ENCODE assay signal across 13 mouse cellular contexts in genomic region chr3:84657240-84657639, GRCm38 (mm10). TPM values are rescaled to one million over a fixed set of nuclear protein-coding genes. Genes with fewer than 3 reads are reported as not detected.
DNase-seq lines count a peak whose midpoint lies in the region; ATAC-seq and TF ChIP-seq lines count a peak whose summit lies in the region.
"Had no signal": no experiment of that assay in that cellular context is flagged by ENCODE, and none has a peak within 500 bp of the region (broad histone marks: within the 10 kb centered on the region; RNA-seq: fewer than 3 reads in every experiment).

No protein-coding gene starts in this region.

- H3K4me3 ChIP-seq in thymus, adult 2 months (ENCODE audit: control insufficient read depth, insufficient read depth, low read length), result no peak overlapping the region
- no peak overlapping the region for H3K4me3 ChIP-seq in intestine, embryonic 15.5 days (replicated peaks)
- H3K4me3 ChIP-seq: embryonic facial prominence, embryonic 13.5 days; limb, embryonic 12.5 days had no signal

- H3K4me1 ChIP-seq in thymus, adult 2 months (replicated peaks; ENCODE audit: control insufficient read depth, insufficient read depth, low read length), result peaks cover 39% of the 10 kb centered on the region
- H3K4me1 ChIP-seq in intestine, embryonic 15.5 days (replicated peaks), result peaks cover 21% of the 10 kb centered on the region

- H3K9me3 ChIP-seq in intestine, embryonic 15.5 days, result no peaks in the 10 kb centered on the region

- no peak overlapping the region for H3K9ac ChIP-seq in intestine, embryonic 15.5 days
- H3K9ac ChIP-seq: embryonic facial prominence, embryonic 13.5 days; limb, embryonic 12.5 days had no signal

- no peak for TF ChIP-seq CTCF in thymus, adult 2 months (IDR thresholded peaks at IDR 0.05; ENCODE audit: borderline replicate concordance, control insufficient read depth, extremely low read depth, insufficient read depth, low read length, poor library complexity)

- no peaks in the 10 kb centered on the region for H3K36me3 ChIP-seq in thymus, adult 2 months (ENCODE audit: control insufficient read depth, insufficient read depth, low read length)
- H3K36me3 ChIP-seq in intestine, embryonic 15.5 days, result no peaks in the 10 kb centered on the region
- H3K36me3 ChIP-seq: embryonic facial prominence, embryonic 13.5 days; limb, embryonic 12.5 days had no signal

- TF ChIP-seq POLR2A in thymus, adult 2 months (IDR thresholded peaks at IDR 0.05; ENCODE audit: control insufficient read depth, extremely low read depth, insufficient read depth, low read length, poor library complexity), result no peak

- peak; percentile 30 for DNase-seq in thymus, adult 2 months
- no peak for DNase-seq in thymus, adult 18-20 months
- peak; percentile 57 for DNase-seq in MEL-GATA-1-ER (ENCODE audit: extremely low read depth, low read depth)
- peak; percentile 34 for DNase-seq in thymus, postnatal 25 days
- no peak for DNase-seq in adrenal gland, postnatal 36 days
- DNase-seq in adipocyte (ENCODE audit: low spot score), result no peak
- DNase-seq in ovary, adult 18-20 months (ENCODE audit: low spot score), result no peak
- DNase-seq: retina, postnatal 1 day had no signal

- peak overlapping the region; percentile 39; the same call in 1 of the 2 replicates for H3K27ac ChIP-seq in thymus, adult 2 months (ENCODE audit: control insufficient read depth, insufficient read depth, low read length)
- H3K27ac ChIP-seq in intestine, embryonic 15.5 days, result peak overlapping the region; percentile 34; the same call in 1 of the 2 replicates
- H3K27ac ChIP-seq: embryonic facial prominence, embryonic 13.5 days; limb, embryonic 12.5 days had no signal

- 32% methylated on average over 6 of the region's 6 CpGs for WGBS in thymus, adult 2 months
- 53% methylated on average over 6 of the region's 6 CpGs for WGBS in intestine, embryonic 15.5 days

- H3K27me3 ChIP-seq in thymus, adult 2 months (ENCODE audit: control insufficient read depth, insufficient read depth, low read length), result no peaks in the 10 kb centered on the region
- H3K27me3 ChIP-seq in intestine, embryonic 15.5 days (replicated peaks), result no peaks in the 10 kb centered on the region
- H3K27me3 ChIP-seq: embryonic facial prominence, embryonic 13.5 days had no signal

- no peak overlapping the region for H3K4me2 ChIP-seq in intestine, embryonic 15.5 days (replicated peaks)
- H3K4me2 ChIP-seq: embryonic facial prominence, embryonic 13.5 days; heart, embryonic 11.5 days; limb, embryonic 12.5 days had no signal

- peak; percentile 48 for ATAC-seq in intestine, embryonic 15.5 days
- ATAC-seq: hindbrain, embryonic 16.5 days had no signal

RNA-seq across cellular contexts. Expression of gene Tmem154, which starts 8.8 kb away (rescaled TPM):
- polyA plus RNA-seq in thymus, adult 2 months (2012; rRNA removed), result 12.4 and 14.4 TPM in 2 replicates
- polyA plus RNA-seq in intestine, embryonic 15.5 days (2015; fragmentation: Nextera tagmentation; extraction: Ambion mirVana), result 0.98 and 1.2 TPM in 2 replicates
- total RNA-seq in adrenal gland, postnatal 36 days (2021), result 1 to 10 TPM; 2.0 to 9.7 TPM

Comparison
In these comparisons a context has a peak if more than half of its experiments do, and no peak if none do; other contexts are left out.
1. DNase-seq: peak in thymus, adult 2 months (single experiment), MEL-GATA-1-ER (single experiment) and thymus, postnatal 25 days (single experiment); none in thymus, adult 18-20 months (0 of 2), adrenal gland, postnatal 36 days (0 of 2), adipocyte (single experiment) and ovary, adult 18-20 months (single experiment).